Mouse (Mus musculus) brain, embryonic 14.5 days (tissue): Measurements from ENCODE around the gene Gm35549. TPM values are rescaled to one million over a fixed set of nuclear protein-coding genes. Genes with fewer than 3 reads are reported as not detected.

Source experiments
- DNase-seq: peaks from one replicate; pipeline ENCODE4 v3.0.0-alpha.2; 2011; ENCODE audit warnings: low read depth
- CTCF ChIP-seq: fragments of 200-500 bp; IDR thresholded peaks from 2 replicates; pipeline ENCODE4 v1.5.1; 2012; ENCODE audit warnings: inconsistent platforms, mild to moderate bottlenecking, moderate library complexity, borderline replicate concordance; ENCODE audit not compliant: insufficient read depth, insufficient read length; ENCODE audit errors: extremely low read depth
- POLR2A ChIP-seq: fragments of 200-500 bp; IDR thresholded peaks from 2 replicates; pipeline ENCODE4 v1.6.1; 2012; ENCODE audit warnings: mild to moderate bottlenecking, inconsistent platforms, borderline replicate concordance; ENCODE audit not compliant: poor library complexity, insufficient read depth, insufficient read length, severe bottlenecking; ENCODE audit errors: extremely low read depth
- polyA plus RNA-seq: library from polyadenylated mRNA; depleted of rRNA; stranded (reverse); fragments of >200 nt; gene quantifications from 2 replicates; pipeline ENCODE4 v1.2.3, GENCODE M21; 2012; rRNA removed

The Gm35549 gene
- polyA plus RNA-seq: not detected in 2 replicates

GRCm38 (mm10) chr9:122843760-122844159, at the start of gene Gm35549:
Gm35549 (minus strand) TSS chr9:122844035.
- DNase-seq: no peak
- TF ChIP-seq CTCF: no peak
- TF ChIP-seq POLR2A: no peak

- no peak for TF ChIP-seq POLR2A
- peak; percentile 89 for DNase-seq
These were observed 42.7 kb upstream of the Gm35549 start for GRCm38 (mm10) chr9:122886372-122887179.

DNA sequence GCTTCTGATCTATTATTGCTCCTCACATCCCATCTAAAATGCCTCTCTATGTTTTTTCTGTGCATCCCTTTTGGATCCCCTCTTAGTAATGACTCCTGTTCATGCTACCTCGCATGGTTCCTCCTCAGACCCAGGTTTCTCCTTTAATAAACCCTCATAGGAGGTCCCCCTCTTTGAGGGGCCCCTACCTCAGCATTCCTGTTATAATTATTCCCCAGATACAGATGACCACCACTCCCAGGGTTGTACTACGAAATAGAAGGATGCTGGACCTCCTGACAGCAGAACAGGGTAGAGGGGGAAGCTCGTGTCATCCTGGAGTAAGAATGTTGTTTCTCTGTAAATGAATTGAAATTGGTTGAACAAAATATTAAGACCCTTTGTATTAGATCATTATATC, 41.5 kb upstream of the Gm35549 start, which contains the start of gene Zkscan7:
Zkscan7 (plus strand) TSS at position 301 of the 400 bp plus-strand sequence.
- DNase-seq: no peak
- no peak for TF ChIP-seq CTCF
- no peak for TF ChIP-seq POLR2A

DNA sequence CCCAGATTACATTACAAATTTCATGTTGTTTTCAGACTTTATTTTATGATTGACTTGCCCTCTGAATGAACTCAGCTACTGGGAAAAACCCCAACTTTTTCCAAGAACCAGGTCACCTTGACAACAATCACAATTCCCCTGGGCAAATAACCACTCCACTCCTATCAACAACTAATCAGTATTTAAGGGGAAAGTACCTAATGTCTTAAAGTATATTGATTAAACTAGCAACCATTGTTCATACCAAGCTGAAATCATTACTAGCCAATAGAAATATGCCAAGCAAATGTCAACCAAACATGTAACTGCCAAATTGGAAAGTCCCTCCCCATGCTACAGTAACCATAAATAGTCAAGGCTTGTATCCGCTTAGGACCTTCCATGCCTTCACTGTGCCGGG, 31.3 kb upstream of the Gm35549 start:
- no peak for DNase-seq
- no peak for TF ChIP-seq POLR2A
- no peak for TF ChIP-seq CTCF

DNA sequence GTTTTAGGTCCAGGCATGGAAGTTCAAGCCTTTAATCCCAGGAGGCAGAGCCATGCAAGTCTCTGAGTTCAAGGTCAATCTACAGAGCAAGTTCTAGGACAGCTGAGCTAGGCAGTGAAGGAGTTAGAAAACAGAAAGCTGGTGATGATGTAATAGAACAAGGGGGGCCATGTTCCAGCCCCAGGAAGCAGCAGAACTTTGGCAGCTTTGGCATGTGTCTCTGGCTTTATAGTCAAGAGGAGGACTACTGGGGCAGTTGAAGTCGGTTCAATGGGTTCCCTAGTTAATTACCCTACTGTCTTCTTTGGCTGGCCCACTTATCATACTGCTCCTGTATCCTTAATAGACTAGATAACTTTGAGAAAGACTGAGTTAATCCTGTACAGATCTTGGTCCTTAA, 30.8 kb upstream of the Gm35549 start:
- TF ChIP-seq CTCF (no peak), POLR2A (no peak)
- DNase-seq: no peak

DNA sequence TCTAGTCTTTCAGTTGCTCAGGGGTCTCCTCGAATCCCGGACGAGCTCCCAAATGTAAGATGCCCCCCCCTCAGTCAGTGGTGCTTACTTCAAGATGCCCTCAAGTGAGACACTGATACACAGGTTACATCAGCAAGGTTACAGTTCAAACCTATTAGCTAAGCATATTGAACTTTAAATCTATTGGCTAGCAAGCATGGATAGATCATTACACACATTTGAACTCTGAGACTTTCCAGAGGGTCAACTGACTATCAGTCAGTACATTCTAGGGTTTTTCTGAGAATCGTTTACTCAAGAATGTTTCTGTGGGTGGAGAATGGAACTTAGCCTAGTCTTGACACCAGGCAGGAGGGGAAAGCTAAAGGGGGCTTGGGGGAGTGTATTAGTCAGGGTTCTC, 28.8 kb upstream of the Gm35549 start:
- TF ChIP-seq POLR2A (no peak), CTCF (no peak)
- no peak for DNase-seq

DNA sequence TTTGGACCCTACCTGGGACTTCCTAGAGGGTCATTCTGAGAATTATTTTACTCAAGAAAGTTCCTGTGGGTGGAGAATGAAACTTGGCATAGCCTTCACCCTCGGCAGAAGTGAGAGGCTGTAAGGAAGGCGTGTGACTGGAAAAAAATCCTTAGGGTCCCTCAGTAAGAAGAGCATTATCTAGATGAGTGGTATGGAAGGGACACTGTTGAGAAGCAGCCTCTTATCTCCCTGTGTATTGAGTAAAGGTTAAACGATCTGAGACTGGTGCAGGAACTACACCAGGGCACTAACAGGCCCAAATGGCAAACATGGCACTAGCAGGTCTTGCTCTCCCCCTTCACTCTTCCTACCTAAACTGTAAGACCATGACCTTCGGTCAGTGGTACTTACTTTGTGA, 22.4 kb upstream of the Gm35549 start:
- TF ChIP-seq POLR2A: no peak
- no peak for TF ChIP-seq CTCF
- DNase-seq: no peak

- peak; percentile 96 for DNase-seq
- TF ChIP-seq POLR2A: peak; percentile 57
- TF ChIP-seq CTCF: no peak
These were observed 21.9 kb upstream of the Gm35549 start, which contains the start of gene Zfp445 for GRCm38 (mm10) chr9:122865697-122866166. Zfp445 (minus strand) TSS chr9:122866006.

DNA sequence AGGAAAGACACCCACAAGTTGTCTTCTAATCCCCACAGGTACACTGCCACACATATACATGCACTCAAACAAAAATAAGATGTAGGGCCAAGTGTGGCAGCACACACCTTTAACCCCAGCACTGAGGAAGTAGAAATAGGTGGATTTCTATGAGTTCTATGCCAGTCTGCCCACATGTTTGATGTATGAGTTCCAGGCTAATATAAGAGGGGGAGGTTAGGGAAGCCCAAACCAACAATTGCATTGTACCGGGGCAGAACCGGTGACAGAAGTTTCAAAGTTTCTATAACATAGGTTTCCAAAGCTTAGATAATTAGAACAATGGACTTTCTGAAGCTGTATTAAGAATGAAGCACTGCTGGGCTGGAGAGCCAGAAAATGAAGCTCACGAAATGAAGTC, 21.0 kb upstream of the Gm35549 start:
- no peak for TF ChIP-seq POLR2A
- TF ChIP-seq CTCF: no peak
- no peak for DNase-seq

DNA sequence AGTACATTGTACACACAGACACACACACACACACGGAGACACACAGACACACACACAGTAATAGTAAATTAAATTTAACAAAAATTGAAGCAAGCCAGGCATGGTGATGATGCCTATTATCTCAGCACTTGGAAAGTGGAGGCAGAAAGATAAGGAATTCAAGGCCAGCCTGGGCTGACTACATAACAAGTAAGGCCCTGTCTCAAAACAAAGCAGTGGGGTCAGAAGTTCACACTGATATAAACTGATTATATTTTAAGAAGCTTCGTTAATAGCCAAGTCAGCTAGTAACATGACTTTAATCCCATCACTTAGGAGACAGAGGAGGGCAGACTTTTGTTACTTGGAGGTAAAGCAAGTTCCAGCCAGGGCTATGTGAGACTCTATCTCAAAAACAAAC, 19.9 kb upstream of the Gm35549 start:
- no peak for TF ChIP-seq CTCF
- TF ChIP-seq POLR2A: no peak
- no peak for DNase-seq

- no peak for DNase-seq
- no peak for TF ChIP-seq CTCF
- no peak for TF ChIP-seq POLR2A
These were observed 16.9 kb upstream of the Gm35549 start for GRCm38 (mm10) chr9:122860752-122861151.

DNA sequence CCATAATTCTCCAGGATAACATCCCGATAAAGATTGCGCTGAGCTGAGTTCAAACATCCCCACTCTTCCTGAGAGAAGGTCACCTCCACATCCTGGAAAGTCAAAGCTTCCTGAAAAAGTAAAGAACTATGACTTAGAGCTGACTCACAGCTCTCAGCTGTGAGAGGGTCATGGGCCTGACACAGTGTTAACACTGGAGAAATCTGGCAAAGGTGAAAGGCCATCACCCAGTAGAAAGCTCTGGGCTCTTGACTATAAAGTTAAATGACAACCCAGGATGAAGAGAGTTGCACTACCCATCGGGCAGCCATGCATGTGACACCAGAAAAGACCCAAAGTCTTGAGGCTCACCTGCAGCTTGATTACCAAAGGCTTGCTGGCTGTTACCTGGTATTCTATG, 12.9 kb upstream of the Gm35549 start:
- TF ChIP-seq POLR2A (no peak), CTCF (no peak)
- no peak for DNase-seq
